Mouse (Mus musculus) granulocyte monocyte progenitor cell, adult 5-6 weeks (primary cell): ENCODE measurements around the gene Prr19. TPM values are rescaled to one million over a fixed set of nuclear protein-coding genes. Genes with fewer than 3 reads are reported as not detected.
A peak's percentile ranks its signal among the peaks of the same experiment; 100 is the strongest.
"Not testable (repeated sequence)": the region's sequence is repeated elsewhere in the genome, so short reads cannot be mapped to it uniquely, and the experiment has no call there.

Source experiments
- ATAC-seq: replicated peaks from 2 replicates; pipeline ENCODE4 v1.8.0; 2016; ENCODE audit warnings: mild to moderate bottlenecking, moderate TSS enrichment, inconsistent platforms; ENCODE audit not compliant: poor library complexity, severe bottlenecking
- total RNA-seq, 2 experiments: library from RNA; stranded (forward) in 1 of 2; stranded (reverse) in 1 of 2; fragments of 200-712, 200-1000 nt in 1 of 2; fragments of >200 nt in 1 of 2; fragmentation: Nextera tagmentation in 1 of 2; gene quantifications; 2 replicates each; pipeline ENCODE4 v1.2.3; 2014 to 2017

Prr19 gene
- total RNA-seq (2014; fragmentation: Nextera tagmentation) (not detected in 2 replicates), total RNA-seq (2017) (not detected in 2 replicates)

GRCm38 (mm10) chr7:25301063-25301462 lies at the start of gene Prr19:
Gene Prr19, plus strand, starts transcription at chr7:25301411.
- ATAC-seq = peak; percentile 33

- ATAC-seq = no peak
These were observed 49.4 kb upstream of the Prr19 start for GRCm38 (mm10) chr7:25251822-25252221.

GRCm38 (mm10) chr7:25261896-25262295 lies 39.3 kb upstream of the Prr19 start:
- ATAC-seq = no peak

- ATAC-seq = no peak
These were observed 37.0 kb upstream of the Prr19 start for GRCm38 (mm10) chr7:25263968-25264870.

- ATAC-seq = not testable (repeated sequence)
These were observed 35.5 kb upstream of the Prr19 start for GRCm38 (mm10) chr7:25265743-25266142.

GRCm38 (mm10) chr7:25266180-25266962 lies 34.8 kb upstream of the Prr19 start:
- no peak for ATAC-seq

- ATAC-seq = peak; percentile 69
These were observed 33.9 kb upstream of the Prr19 start, which contains the start of gene Cic for GRCm38 (mm10) chr7:25267301-25267750. Gene Cic, plus strand, starts transcription at chr7:25267704.

- peak; percentile 65 for ATAC-seq
These were observed 33.3 kb upstream of the Prr19 start for GRCm38 (mm10) chr7:25267751-25268463.

GRCm38 (mm10) chr7:25268588-25268987 lies 32.6 kb upstream of the Prr19 start:
- ATAC-seq = no peak

- ATAC-seq = no peak
These were observed 32.2 kb upstream of the Prr19 start for GRCm38 (mm10) chr7:25269029-25269428.

- peak; percentile 5 for ATAC-seq
These were observed 31.5 kb upstream of the Prr19 start for GRCm38 (mm10) chr7:25269545-25270271.

- no peak for ATAC-seq
These were observed 30.3 kb upstream of the Prr19 start for GRCm38 (mm10) chr7:25270652-25271633.

GRCm38 (mm10) chr7:25271651-25272444 lies 29.4 kb upstream of the Prr19 start:
- no peak for ATAC-seq

GRCm38 (mm10) chr7:25272445-25273258 lies 28.6 kb upstream of the Prr19 start:
- no peak for ATAC-seq

- no peak for ATAC-seq
These were observed 27.7 kb upstream of the Prr19 start for GRCm38 (mm10) chr7:25273259-25274241.

- ATAC-seq = no peak
These were observed 26.6 kb upstream of the Prr19 start for GRCm38 (mm10) chr7:25274571-25274970.
